Mouse (Mus musculus): Measurements from ENCODE around the gene Izumo2.

The Izumo2 gene

DNA sequence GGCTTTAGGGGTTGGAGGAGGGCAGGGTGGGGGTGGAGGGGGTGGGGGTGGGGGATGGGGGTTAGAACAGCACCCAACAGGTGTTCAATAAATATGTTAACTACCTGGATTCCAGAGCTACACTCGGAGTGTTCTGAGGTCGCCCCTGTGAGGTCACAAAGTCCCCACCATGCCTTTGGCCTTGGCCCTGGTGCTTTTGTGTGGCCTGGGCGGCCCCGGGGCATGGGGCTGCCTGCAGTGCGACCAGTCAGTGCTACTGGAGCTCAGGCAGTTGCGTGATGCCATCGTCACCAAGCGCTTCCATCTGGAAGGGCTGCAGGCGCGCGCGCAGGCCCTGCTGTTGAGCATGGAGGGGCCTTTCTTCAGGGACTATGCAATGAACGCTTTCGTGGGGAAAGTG is at the start of gene Izumo2:
Gene Izumo2 (plus strand): TSS at position 169 of the 400 bp plus-strand sequence.
- DNase-seq (ENCODE audit: low read depth, low spot score), result no peak

DNA sequence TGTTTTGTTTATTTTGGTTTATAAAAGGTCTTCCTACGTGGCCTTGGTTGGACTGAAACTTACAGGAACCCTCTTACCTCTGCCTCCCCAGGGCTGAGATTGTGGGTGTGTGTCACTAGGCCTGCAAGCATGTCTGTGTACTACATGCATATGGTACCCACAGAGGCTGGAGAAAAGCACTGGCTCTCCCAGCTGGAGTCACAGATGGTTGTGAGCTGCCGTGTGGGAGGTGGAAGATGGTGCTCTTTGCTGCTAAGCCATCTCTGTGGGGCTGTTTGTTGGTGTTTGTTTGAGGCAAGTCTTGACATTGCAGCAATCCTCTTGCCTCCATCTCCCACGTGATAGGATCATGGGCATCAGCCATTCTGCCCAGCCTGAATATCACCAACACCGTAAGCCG is 47.3 kb upstream of the Izumo2 start:
- DNase-seq (ENCODE audit: low read depth, low spot score), result no peak

DNA sequence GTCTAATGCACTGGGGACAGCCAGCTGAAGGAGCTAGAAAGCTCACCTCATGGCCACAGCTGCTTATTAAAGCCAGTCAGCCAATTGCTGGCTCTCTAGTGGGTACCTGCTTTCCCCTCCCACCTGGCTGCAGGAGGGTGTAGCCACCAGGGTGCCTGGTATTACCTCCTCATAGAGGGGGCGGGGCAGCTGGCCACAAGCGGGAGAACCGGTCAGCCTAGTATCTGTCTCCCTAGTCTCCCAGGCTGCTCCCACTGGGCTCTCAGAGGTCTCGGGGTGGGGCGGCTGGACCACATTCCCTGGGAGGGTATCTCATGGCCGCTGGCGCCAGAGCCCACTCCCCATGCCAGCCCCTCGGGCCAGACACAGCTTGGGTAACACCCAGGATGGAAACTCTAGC is 46.4 kb upstream of the Izumo2 start:
- no peak for DNase-seq (ENCODE audit: low read depth, low spot score)

DNA sequence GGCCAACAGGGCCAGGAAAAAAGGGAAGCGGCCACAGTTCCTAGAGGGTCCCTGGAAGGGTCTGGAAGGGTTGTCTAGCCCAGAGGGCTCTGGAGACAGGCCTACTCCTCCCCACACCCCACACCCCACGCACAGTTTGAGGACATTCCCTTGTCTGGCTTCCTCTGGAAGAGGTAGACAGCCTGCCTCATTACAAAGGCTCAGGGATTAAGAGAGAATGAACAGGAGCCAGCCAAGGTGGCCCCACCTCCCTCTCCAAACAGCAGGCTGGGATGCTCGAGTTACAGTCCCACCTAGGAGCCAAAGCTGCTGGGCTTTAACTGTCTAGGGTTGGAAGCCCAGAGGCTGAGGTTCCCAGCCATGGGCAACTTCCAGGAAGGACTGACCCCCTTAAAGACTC is 46.0 kb upstream of the Izumo2 start:
- no peak for DNase-seq (ENCODE audit: low read depth, low spot score)

DNA sequence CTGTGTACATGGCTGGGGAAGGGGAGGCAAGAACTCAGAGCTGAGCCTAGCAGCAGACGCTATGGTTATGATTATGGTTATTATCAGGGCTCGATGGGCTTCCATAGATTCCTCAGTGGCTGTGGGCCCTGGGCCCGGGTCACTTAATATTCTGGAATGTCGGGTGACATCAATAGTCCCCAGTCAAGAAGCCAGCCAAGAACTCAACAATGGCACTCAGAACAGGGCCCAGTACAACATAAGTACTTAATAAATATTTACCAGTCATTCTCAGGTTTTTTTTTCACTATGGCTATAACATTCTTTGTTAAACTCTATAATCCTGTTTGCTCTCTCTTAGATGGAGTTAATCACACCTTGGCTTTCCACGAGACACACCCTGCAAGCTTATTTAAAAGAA is 45.0 kb upstream of the Izumo2 start:
- no peak for DNase-seq (ENCODE audit: low read depth, low spot score)

DNA sequence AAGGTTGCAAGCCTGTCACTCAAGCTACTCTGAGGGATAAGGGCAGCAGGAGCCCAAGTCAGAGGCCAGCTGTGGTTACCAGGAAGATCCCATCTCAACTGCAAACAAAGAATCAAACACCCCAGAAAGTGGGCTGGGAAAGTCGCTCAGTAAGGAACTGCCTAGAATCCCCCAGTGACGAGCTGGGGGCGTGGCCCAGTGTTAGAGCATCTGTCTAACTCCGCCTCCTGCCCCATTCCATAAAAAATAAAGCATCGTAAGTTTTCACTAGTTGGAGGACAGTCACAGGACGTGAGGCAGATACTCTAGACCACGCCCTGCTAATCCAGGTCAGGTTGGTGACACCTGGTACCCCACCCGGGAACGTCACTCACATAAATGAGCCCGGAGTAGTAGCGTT is 43.8 kb upstream of the Izumo2 start:
- no peak for DNase-seq (ENCODE audit: low read depth, low spot score)

DNA sequence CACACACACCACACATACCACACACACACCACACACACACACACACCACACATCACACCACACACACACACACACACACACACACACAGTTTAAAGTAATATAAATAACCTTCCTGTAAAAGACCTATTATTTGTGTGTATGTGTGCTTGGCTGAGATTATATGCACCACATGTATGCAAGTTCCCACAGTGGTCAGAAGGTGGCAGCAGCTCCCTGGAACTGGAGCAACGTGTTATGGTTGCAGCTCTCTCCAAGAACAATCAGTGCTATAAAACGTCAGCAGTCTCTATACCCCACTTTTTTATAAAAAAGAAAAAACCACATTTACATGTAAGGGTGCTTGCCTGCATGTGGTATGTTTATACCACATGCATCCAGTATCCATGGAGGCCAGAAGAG is 42.1 kb upstream of the Izumo2 start:
- no peak for DNase-seq (ENCODE audit: low read depth, low spot score)

DNA sequence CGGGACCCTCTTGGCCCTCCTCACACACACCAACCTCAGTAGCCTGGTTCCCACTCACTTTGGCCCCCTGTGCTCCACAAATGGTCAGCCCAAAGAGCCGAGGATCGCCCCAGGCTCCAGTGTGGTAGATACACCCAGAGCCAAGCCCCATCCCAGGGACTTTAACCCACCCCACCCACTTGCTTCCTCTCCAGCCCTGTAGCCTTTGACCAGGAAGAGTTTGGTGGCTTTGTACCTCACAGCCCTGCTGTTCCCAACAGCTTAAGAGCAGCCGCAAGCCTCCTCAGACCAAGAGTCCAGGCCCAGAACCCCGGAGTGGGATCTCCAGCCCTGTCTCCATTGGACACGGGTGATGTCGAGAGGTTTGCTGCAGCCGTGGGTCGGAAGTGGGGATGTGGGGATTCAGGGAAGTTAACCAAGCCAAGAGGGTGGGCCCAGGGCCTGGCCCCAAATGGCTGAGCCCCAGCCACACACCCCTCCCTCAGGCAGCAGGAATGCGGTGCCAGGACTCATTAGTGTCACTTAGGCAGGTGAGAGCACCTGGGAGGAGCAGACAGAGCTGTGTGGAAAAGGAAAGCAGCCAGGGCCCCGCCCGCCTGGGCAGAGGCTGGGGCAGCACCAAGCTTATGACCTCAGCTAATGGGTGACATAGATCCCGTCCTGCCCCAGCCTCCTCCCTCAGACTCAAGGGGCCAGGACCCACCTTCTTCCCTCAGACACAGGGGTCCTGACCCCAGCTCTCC is 40.4 kb upstream of the Izumo2 start:
- no peak for DNase-seq (ENCODE audit: low read depth, low spot score)

DNA sequence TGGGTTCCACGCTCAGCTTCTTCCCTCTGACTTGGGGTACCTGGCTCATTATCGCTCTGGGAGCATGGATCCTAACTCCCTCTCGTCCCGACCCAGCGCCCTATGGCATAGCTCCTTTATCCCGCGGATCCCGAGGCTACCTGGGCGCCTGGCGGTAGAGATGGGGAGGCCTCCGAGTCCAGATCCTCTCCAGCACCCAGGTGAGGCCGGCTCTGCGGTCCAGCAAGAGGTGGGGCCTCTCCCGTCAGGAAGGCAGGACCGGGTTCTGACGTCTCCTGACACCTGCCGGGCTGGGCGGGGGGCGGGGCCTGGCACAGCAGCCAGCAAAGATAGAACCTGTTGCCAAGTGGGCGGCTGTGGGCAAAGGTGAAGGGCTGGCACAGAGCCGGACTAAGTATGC is 39.4 kb upstream of the Izumo2 start:
- DNase-seq (ENCODE audit: low read depth, low spot score), result no peak

DNA sequence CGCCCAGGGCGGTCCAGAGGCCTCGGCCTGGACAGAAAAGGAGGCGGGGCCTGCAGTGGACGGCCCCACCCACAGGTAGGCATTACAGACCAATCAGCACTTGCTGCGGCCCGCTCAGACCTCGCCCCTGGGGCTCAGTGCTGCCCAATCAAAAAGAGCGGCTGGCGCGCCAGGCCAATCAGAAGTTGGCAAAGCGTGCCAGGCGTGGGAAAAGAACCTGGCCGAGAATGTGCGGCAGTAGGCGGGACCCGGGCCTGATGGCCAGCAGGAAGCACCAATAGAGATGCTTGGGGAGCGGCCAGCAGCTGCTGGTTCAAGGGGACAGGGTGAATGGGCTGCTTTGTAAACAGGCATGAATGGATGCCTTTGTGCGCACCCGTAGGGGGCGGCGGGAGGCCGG is 37.7 kb upstream of the Izumo2 start, which contains the start of gene Myh14:
Gene Myh14 (minus strand): TSS at position 41 of the 400 bp plus-strand sequence.
- DNase-seq (ENCODE audit: low read depth, low spot score), result no peak

DNA sequence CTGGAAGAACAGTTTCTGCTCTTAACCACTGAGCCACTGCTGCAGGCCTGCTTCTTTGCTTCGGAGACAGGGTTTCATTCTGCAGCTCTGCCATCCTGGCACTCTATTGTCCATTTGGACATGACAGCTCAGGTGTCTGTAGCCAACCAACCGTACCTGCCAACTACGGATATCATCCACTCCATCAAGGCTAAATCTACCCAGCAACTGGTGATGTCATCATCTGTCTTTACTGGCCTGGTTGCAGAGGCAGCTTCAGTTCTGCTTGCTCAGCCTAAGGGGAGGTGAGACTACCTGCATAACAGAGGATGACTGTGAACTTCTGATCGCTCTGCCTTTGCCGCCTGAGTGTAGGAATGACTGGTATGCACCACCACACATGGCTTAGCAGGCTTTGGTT is 36.3 kb upstream of the Izumo2 start:
- peak; percentile 6 for DNase-seq (ENCODE audit: low read depth, low spot score)

DNA sequence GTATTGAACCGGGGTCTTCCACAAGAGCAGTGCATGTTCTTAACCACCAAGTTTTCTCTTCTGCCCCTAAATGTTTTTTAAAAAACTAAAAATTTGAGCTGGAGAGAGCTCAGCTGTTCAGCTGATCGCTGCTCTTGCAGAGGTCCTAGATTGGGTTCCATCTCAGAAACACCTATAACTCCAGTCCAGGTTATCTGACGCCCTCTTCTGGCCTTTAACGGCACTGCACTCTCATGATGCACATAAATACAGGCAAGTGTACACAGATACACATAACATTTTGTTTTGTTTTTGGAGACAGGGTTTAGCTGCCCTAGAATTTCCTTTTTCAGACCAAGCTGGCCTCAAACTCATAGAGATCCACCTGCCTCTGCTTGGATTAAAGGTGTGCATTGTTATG is 34.0 kb upstream of the Izumo2 start:
- DNase-seq (ENCODE audit: low read depth, low spot score), result no peak

DNA sequence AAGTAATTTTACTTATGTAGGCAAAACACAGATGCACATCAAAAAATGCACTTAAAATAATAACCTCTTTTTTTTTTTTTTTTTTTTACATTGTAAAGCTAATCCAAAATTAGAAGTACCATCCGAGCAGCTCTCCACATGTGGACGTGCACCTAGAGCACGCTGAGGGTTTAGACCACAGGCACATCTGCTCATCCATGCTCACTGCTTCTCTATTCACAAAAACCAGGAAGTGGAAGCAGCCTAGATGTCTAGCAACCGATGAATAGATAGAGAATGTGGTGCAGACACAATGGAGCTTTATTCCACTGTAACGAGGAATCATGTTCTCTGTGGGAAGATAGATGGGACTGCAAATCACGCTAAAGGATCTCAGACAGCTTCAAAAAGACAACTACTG is 33.4 kb upstream of the Izumo2 start:
- no peak for DNase-seq (ENCODE audit: low read depth, low spot score)

DNA sequence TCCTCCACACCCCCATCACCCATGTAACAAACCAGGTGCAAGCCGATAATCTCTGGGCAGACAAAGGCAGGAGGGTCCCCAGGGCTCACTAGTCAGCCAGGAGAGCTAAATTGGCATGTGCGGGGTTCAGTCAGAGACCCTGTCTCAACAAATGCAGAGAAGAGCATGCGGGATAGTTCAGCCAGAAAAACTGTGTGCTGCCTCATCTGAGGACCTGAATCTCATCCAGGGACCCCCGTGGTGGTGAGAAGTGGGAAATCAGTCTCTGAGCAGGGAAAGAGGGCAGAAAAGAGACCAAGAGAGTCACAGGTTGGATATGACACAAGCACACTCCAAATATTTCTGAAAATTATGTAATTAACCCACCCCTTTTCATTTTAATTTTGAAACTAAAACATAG is 32.4 kb upstream of the Izumo2 start:
- no peak for DNase-seq (ENCODE audit: low read depth, low spot score)

DNA sequence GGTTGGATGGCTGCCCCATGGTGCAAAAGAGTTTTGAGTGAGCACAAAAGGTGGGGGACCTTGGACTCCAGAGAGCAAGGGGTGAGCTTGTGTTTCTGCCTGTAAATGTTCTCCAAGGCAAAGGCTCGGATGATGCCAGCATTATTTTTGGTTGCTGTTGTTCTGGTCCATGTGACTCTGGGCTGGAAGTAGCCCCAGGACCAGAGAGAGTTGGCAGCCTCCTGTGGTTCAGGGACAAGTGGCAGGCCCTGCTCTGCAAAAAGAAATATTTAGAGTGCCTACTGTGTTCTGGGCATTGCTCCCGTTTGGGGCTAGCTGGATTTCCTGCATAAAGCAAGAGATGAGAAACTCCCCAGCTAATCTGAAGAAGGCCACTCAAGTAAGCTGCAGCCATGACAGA is 31.9 kb upstream of the Izumo2 start:
- no peak for DNase-seq (ENCODE audit: low read depth, low spot score)

DNA sequence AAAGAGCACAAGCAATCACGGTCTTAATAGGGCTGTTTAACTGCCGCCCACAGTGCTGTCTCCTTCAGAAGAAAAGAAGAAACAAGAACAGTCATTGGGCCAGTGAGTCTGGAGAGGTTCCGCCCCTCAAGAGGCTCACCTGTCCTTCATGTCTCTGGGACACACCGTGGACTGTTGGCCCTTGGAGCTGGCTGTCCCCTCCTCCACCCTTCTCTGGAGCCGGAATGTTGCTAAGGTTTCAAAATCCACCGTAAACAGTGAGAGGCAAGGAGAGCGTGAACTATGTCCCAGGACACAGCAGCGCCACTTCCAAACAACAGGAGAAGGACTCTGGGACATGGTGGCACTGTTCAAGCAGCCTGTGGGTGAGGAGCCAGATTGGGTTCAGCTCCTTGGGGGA is 24.9 kb upstream of the Izumo2 start:
- no peak for DNase-seq (ENCODE audit: low read depth, low spot score)

DNA sequence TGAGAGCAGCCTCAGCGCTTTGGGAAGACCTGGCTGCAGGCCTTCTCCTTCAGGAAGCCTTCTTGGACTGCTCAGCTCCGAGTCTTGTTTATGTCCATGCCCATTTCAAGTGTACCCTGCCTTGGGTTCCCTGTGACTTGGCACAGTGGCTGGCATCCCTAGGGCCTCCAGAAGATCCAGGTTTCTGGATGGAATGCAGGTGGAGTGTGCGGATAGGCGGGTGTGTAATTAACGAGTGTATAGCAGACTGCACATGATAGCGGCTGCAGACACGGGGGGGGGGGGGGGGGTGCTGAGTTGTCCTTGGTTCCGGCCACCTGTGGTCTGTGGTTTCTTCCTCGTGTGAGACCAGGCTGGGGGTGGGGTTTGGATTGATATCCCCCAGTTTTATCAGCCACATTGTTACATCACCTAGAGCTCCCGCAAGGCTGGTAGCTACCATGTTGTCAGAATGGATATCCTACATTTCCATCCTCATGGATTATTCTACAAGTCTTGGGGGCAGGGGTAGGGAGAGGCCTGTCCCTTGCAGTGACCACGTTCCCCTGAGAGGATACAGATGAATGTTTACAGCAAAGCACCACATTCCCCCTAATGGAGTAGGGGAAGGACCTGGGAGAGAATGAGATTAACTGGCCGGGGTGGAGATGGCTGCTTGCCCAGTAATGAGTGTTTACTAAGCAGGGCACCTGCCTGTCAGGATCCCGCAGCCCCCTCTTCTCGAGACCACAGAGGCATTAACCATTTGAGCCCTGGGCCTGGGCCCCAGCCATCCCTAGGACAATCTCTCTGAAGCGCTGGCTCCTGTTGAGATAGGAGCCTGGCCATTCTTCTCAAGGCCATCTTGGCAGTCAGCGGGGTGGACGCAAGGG is 22.8 kb upstream of the Izumo2 start:
- DNase-seq (ENCODE audit: low read depth, low spot score), result no peak

DNA sequence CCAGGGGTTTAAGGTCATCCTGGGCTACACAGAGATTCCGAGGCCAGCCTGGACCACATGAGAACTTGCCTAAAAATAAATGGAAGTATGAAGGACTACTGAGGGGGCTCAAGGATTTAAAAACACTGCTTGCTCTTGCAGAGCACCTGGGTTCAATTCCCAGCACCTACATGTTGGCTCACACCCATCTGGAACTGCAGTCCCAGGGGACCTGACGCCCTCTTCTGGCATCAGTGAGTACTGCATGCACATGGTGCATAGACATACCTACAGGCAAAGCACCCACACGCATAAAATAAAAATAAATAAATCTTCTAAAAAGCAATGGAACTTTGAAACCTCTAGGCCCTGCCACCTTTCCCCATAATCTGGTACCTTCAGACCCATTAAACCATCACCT is 19.7 kb upstream of the Izumo2 start:
- no peak for DNase-seq (ENCODE audit: low read depth, low spot score)

DNA sequence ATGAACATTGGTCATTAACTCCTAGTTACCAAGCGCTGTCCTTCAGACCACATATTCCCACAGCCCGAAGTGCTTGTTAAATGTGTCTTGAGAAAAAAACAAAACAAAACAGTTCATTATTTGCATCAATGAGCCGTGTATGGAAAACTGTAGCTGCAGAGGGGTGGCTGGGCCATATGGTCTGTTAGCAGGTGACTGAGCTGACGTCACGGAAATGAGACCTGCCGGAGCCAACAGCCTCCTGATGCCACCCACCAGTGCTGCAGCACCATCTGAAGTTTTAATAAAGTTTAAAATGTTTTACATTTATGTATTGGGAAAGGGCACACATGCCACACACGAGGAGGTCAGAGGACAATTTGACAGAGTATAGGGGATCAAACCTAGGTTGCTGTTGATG is 19.2 kb upstream of the Izumo2 start:
- DNase-seq (ENCODE audit: low read depth, low spot score), result no peak

DNA sequence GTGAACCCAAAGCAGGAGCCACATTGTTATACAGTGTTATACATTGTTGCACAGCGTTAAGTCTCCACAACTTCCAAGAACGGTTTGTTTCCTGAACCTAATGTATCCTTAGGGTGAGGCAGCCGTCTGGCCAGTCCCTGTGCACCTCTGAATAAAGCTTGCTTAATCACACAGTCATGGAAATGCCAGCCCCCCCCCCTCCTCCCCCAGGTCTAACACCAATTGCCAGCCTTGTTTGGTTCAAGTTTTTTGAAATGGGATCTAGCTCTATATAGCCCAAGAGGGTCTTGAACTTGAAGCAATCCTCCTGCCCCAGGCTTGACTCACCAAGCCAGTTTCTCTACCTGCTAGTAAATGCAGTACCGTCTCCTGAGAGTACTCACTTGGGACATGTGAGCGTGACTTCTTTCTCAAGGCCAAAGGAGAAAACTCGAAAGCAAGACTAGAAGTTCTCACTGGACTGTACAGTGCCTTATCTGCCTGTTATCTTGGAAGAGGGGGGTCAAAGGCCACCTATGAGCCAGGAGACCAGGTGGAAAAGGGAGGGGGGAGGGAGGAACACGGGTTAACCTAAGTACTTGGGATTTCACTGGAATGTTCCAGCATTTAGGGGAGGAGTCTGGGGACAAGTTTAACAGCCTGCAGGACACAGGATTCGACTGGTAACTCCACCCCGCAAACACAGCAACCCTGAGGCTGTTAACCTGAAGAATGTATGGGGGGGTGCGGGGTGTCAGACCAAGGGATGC is 14.9 kb upstream of the Izumo2 start:
- DNase-seq (ENCODE audit: low read depth, low spot score), result no peak

DNA sequence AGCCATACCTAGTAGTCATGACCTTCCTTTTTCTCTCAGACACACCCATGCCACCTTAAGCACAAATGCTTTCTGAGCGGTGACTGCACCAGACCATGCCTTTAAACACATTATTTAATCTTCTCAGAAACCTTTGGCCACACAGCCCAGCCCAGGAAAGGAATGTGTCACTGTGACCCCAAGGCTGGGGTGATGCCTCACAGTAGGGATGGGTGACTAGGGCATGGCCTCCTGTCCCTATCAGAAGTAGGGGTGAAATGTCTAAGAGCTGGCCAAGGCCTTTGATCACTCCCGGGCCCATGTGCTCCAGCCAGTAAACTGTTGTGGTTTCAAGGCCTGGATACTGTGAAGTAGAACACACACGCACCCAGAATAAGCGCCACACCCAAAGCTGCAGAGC is 13.3 kb upstream of the Izumo2 start:
- DNase-seq (ENCODE audit: low read depth, low spot score), result no peak

DNA sequence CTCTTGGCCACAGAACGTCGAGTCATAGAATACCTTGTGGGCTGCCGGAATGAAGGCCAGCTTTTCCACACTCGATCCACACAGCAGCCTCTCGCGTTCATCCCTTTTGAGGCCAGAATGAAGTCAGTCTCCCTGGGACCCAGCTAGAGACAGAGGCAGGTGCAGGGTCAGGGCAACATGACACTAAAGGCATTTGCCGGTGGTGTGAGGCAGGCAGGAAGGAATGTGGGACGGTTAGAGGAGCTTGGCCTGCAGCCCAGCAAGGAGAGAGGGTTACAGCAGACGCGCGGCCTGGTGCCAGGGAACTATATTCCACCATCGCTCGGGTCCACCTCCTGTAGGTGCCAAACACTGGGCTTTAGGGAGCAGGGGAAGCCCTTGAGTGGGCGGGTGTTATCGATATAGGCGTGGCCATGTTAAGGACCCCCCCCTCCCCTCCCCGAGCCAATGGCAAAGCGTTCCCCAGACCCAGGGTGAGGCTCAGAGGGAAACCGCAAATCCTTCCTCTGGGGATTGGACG is 11.3 kb upstream of the Izumo2 start:
- peak; percentile 91 for DNase-seq (ENCODE audit: low read depth, low spot score)

Data from 3T3-L1 (cell line).